Mouse (Mus musculus) ovary, adult 18-20 months (tissue): ENCODE measurements around the gene Slc39a11.

Experiments used
- DNase-seq: peaks from one replicate; pipeline ENCODE4 v3.0.0; 2022; ENCODE audit warnings: low spot score, mixed read lengths

The Slc39a11 gene

DNA sequence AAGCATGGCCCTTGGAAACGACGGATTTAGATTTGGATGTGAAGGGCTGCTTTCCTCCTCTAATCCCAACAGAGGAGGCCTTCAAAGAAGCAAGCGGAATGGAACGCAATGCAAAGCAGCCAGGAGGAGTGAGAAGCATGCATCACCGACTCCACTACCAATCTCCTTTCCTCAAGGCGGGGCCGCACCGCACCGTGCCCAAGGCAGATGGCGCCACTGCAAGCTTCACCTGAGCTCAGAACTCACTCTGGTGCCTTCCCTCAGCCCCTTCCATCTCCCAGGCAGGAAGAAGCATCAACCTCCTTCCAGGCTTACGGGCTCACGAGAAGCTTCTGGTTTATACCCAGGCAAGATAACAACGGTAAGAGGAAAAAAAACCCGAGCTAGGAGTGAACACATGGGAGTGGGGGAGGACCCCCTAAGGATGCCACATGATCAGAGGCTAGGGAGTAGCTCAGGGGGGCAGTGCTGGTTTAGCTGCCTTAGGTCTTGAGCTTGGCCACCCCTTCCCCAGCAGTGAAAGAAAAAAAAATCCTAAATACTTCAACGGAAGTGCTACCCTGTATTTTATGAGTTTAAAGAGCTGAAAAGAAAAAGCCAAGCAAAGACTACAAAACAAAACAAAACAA is 191.2 kb downstream of the Slc39a11 start:
- no peak for DNase-seq

DNA sequence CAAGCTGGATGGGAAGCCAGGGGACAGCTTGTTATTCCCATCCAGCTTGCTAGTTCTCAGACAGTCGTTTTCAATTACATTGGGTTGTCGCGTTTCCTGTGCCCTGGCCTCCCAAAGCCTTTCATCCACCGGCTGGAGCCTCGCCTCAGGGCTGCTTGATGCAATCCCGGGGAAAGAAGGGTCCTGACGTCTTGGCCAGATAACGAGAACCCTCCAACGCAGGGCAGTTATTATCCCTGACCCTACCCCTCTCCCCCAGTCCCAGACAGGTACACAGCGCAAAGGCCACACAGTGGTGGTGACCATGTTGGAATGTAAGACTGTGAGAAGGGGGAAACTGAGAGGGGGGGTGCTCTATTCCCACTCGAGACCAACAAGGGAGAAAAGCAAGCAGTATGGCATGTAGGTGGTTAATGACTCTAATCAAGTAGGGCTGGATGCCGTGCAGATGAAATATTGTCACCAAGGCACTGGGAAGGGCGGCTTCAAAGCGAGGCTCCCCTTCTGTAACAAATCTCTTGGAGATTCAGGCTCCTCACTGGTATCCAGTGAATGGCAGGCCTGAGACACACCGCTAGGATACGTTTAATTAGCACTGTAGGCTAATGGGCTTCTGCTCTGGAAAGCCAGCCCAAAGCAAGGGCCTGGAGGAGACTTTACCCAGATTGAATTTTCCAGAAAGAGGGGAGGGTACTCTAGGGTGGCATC is 196.9 kb downstream of the Slc39a11 start:
- no peak for DNase-seq

DNA sequence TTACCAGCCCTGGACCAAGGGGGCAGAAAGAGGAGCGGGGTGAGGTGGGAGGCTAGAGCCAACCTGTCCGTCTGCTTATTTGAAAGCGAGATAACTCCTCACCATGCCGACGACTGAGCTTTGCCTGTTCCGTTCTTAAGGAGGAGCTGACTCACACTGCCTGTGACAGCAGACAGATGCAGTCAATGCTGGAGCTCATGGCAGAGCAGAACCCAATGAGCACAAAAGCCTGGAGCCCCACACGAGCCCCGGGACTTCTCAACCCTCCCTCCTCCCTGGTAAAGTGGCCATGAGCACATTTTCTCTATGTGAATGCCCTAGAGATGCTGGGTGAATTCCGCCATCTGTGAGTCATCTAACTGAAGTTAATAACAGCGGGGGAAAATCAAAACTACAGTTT is 198.6 kb downstream of the Slc39a11 start:
- DNase-seq = no peak

DNA sequence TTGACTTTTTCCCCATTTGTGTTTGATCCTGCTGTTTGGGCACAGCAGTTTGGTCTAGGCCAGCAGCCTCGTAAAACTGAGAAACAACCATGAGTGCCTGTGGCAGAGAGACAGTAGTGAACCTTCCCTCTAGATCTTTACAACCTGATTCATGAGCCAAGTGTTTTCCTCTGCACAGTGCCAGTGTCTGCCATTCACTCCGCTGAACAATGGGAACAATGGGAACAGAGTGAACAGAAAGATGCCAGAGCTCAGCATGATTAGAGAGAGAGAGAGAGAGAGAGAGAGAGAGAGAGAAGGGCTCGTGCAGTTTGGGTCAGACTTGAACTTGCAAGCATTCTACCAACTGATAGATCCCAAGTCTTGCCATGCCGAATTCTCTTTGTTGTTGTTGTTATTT is 199.2 kb downstream of the Slc39a11 start:
- no peak for DNase-seq

DNA sequence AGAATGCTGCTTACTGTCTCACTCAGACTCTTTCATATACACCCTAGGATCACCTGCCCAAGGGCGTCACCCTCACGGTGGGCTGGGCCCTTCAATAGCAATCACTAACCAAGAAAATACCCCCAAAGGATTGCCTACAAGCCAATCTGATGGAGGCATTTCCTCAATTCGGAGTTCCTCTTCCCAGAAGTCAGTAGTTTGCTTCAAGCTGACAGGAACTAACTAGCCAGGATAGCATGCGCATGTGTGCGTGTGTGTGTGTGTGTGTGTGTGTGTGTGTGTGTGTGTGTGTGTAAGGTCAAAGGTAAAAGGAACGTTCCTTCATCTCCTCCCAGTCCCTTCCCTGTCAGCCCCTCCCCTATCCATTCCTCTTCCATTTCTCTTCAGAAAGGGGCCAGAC is 199.9 kb downstream of the Slc39a11 start:
- no peak for DNase-seq

DNA sequence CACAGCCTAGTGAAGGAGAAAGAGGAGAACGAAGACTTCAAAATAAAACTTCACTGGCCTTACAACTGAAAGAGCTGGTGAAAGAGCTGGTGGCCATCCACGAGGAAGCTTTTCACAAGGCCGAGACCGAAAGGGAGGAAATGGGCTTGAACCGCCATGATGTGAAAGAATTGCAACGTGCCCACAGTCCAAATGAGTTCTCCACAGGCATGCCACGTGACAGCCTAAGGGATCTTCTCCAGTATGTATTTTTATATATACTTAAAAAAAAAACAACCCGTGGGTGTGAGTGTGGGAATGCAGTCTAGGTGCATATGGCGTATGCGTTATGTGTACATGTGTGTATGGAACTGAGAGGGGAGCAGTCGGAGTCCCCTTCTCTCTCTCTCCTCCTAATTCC is 207.8 kb downstream of the Slc39a11 start:
- no peak for DNase-seq

DNA sequence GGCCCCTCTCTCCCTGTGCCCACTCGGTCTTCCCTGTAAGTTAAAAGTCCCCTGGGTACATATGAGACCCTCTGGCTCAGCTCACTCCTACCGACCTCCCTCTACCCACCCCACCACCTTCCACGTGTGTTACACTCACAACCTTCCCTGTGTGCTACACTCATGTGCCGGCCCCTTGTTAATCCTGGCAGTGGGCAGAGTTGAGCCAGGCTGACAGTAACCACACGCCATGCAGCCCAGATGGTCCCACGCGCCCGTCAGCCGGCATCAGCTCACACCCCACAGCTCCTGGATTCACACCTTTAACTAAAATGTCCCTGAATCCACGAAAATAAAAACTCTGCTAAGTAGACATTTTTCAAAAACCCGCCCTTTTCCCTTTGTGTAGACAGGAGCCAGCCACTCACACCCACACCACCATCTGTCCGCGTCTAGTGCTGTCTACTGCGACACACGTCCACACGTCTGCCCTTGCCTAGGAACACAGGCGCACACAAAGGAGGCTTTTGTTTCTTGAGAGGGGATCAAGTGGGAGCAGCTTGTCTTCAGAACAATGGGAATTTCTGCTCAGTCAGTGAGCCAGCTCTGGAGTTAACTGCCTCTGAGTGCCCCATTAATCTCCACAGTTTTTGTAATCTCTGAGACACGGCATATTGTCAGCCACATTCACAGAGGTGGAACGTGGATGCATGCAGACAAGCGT is 210.4 kb downstream of the Slc39a11 start:
- DNase-seq = no peak

DNA sequence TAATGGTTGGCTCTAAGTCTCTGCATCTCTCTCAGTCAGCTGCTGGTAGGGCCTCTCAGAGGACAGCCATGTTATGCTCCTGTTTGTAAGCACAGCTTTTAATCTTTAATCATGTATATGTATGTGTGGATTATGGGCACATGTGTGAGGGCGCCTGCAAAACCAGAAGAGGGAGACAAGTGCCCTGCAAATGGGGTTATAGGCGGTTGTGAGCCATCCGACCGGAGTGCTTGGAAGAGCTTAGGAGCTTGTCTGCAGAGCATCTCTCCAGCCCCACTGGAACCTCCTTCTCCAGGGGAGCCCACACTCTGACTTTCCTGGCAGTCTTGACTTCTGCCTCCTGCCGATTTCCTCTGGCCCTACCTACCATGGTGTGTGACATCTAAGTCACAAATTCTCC is 211.0 kb downstream of the Slc39a11 start:
- no peak for DNase-seq

DNA sequence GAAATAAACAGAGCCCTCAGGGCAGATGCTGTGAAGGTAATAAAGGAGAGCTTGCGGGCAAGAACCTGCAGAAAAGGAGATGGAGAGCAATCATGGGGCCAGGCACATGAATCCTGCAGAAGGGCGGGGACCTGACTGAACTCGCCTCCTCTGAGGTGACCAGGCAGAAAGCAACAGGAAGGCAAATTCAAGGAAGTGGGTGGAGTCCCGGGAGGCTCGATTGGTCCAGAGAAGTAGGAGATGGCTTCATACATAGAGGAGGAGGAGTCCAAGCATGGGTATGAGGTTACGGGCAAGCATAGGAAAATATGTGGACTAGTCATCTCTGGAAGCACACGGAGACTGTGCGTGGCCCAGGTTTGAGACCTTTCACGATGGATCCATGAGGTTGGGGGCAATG is 212.5 kb downstream of the Slc39a11 start:
- DNase-seq = no peak

DNA sequence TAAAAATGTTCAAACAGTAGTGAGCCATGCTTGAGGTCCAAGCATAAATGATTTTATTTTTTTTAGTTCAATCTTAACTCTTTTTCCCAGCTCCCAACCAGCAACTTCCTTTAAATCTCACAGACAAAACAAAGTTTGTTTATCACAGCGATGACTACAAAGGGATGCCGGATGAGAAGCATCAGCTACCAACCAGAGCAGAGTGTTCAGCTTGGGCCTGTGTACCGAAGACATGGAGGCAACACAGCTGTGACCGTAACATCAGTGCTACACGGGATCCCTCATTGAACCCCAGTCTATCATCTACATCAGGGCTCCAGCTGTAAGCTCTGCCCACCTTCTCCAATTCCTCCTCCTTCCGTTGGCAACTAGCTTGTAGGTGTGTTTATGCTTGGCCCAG is 213.6 kb downstream of the Slc39a11 start:
- no peak for DNase-seq

DNA sequence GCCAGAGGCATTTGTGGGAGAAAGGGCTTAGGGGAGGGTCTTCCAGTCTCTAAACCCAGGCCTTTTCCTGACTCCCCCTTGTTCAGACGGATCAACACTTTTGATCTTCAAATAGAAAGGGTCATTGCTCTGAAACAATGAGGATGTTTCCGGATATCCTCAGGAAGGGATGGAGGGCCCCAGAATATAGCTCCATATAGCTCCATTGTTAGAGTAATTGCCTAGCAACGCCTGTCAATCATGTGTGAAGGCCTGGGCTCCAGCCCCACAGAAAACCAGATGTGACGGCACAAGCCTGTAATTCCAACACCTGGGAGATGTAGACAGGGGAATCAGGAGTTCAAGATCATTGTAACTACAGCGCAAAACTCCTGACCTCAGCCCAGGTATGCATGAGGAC is 214.2 kb downstream of the Slc39a11 start:
- no peak for DNase-seq

DNA sequence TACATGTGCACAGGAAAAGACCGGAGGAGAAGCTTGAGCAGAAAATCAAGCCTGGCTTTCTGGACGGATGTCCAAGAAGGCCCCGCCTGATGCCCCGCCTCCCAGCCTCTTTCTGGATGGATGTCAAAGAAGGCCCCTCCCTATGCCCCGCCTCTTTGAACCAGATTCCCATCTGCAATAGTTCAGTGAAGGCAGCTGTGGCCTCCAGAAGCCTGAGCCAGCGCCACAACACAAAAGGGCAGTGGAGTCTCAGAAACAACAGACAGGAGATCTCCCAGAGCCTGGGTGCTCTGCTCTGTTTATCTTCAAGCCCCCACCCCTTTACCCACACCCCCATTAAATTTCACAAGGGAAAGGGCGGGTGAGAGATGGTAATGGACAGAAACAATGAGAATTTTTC is 218.7 kb downstream of the Slc39a11 start:
- DNase-seq = no peak

DNA sequence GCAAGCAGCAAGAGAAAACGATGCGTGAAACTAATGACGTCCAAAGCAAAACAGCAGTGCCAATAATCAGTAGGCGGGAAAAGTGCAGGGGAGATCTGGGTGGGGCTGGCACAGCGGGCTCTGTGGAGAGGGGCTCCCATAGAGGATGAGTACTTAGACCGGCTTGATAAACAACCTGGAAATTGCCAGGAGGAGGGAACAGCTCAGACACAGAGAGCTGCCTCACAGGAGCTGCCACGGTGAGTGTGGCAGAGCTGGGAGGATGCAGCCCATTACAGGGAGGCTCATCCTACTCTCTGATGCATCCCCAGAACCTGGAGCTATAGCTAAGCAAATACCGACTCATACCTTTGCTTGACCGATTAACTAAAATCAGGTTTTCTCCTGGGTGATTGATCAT is 224.0 kb downstream of the Slc39a11 start:
- no peak for DNase-seq

DNA sequence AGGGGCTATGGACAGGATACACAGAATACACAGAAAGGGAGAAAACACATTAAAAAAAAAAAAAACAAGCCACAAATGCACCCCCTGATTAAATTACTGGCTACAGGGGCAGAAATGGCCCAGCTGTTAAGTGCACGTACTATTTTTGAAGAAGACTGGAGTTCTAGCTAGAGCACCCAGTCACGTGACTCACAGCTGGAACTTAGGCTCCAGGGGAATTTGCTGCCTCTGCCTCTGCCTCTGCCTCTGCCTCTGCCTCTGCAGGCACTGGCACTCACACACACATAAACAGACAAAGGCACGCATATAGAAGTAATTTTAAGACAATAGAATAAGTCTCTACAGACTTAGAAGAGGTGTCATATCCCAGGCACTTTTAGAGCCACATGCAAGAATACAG is 224.4 kb downstream of the Slc39a11 start:
- DNase-seq = no peak

DNA sequence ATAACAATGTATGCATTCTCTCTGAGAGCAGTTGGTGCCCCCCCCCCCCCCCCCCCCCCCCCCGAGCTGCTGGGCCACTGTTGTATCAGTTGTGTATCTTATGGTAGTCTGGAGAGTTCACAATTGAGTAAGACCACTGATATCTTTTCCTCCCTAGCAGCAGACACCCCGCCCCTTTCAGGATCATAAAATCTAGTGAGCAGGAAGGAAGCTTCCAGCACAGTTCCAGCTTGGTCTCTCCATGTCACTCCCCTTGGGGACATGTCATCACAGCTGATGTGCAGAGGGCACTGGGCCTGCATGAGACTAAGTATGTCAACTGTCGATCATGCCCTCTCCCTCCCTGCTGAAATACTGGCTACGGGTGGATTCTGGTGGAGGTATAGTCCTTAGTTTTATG is 225.1 kb downstream of the Slc39a11 start:
- DNase-seq = no peak

DNA sequence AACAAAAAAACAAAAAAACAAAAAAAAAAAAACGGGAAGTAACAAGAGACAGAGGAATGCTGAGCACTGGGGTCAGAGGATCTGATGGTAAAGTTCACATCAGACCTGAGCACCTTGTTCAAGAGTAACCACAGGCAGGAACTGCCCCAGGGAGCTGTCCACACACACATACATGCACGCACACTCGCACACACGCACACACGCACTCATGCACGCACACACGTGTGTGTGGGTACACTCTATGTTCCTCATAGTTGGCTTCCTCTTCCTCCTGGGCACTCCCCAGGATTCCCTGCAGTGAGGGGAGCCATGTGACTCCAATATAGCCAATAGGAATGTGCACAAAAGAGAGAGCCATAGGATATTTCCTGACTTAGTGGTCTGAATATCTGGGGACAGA is 227.3 kb downstream of the Slc39a11 start:
- DNase-seq = no peak

DNA sequence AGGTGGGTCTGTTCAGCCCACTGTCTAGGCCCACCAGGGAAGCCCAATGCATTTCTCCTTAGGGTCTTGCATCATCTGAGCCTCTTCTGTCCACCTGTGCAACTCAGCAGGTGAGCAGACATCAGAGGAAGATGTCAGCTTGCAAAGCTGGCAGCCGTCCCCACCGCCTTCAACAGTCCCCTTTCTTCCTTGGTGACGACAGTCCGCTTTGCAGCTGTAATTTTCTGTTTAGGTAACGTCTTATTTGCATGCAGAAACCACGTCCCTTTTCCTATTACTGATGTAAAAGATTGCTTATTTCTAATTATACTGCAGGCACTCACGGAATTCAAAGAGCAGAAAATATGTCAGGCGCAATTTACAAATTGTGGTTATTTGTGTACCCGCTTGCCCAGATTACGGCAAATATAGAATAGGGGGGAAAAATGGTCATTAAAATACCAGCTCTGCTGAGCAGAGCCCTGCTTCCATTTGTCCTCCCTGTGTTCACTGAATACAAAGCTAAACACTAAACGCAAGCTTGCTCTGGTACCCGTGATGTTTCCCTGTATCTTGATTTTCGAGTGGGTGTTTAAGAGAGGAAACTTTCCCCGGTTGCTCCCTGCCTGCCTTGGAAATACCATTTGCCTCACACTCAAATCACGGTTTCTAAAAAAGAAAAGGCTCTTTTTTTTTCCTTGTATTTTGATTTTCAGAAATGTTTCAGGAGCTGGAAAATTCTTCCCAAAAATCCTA is 230.8 kb downstream of the Slc39a11 start:
- DNase-seq = no peak

DNA sequence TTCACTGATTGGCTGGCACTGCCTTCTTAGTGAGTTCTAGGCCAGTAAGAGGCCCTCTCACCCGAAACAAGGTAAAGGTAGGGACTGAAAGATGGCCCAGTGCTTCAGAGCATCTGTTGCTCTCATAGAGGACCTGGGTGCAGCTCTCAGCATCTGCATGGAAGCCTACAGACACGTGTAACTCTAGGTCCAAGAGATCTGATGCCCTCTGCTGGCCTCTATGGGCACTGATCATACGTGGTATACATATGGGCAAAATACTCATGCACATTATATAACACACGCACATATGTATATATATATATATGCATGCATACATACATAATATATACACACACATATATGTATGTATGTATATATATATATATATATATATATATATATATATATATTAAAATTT is 231.9 kb downstream of the Slc39a11 start:
- DNase-seq = no peak

DNA sequence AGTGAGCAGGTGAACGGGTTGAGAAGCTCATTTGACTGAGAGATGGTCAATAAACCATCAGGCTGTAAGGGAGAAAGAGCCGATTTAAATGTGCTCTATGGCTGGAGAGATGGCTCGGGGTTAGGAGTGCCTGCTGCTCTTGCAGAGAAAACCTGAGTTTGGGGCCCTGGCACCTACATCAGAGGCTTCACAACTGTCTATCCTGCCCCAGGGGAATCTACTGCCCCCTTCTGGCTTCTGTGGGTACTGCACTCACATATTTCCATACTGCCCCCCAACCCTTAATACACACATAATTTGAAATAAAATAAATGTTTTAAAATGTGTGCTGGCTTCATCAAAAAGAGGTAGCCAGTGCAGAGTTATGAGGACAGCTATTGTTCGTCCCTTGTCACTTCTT is 237.3 kb downstream of the Slc39a11 start:
- DNase-seq = no peak

DNA sequence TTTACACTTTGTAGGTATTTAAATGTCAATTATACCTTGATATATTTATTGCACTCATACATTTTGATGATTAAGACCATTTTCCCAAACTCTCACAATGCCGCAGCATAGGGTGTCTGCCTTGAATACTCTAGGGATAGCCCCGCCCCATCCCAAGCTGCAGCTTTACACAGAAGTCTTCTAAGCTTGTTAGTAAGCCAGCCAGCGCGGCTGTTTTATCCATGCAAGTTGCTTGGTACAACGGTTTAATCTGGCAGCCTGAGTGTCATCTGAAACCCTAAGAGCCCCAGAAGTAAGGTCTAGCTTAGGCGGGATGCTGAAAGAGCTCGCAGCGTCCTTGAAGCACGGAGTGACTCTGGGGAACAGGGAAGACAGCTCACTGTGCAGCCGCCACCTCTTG is 238.1 kb downstream of the Slc39a11 start:
- no peak for DNase-seq

DNA sequence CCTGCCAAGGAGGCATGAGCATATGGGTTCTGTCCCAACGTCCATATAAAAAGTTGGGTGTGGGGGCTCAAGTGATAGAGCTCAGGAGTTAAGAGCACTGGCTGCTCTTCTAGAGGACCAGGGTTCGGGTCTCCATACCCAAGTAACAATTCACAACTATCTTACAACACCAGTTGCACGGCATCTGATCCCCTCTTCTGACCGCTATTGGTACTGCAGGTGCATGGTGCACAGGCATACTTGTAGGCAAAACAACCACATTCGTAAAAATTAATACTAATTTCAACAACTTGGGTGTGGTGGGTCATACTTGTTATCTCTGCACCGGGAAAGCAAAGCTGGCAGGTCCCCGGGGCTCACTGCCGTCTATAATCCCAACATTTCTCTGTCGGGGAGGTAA is 240.8 kb downstream of the Slc39a11 start:
- DNase-seq = no peak

DNA sequence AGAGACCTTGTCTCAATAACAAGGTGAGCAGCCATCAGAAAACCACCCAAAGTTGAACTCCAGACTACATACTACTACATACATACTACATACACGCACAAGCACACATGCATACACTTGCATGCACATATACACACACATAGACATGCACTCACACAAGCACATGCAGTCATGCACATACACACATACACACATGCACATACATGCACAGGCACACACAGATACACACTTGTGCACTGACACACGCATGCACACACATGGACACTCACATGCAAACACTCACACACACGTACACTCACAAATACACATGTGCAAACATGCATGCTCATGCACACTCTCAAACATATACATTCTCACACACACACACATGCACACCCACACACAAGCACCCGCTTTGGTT is 242.4 kb downstream of the Slc39a11 start:
- no peak for DNase-seq

DNA sequence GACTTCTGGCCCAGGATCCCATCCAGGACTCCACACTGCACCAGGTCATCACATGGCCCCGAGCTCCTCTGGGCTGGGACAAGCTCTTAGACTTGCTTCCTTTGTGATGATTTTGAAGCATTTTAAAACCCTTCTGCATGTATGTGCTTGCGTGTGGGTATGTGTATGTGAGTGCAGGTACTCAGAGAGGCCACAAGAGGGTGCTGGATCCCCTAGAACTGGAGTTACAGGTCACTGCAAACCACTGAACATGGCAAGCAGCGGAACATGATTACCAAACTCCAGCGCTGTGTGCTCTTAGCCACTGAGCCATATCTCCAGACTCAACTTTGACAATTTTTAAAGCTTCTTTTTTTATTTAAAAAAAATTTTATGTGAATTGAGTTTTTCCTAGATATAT is 249.0 kb downstream of the Slc39a11 start:
- no peak for DNase-seq
